Mouse (Mus musculus): ENCODE results near the gene Epgn. TPM values are rescaled to one million over a fixed set of nuclear protein-coding genes. Genes with fewer than 3 reads are reported as not detected.

Epgn gene
- polyA plus RNA-seq, 1 experiment from 2014 or later, result 0.25 TPM

GRCm38 (mm10) chr5:91030629-91031028, 3.4 kb downstream of the Epgn start:
- WGBS, result 95% methylated on average over 2 of the region's 2 CpGs
- no peaks in the 10 kb centered on the region for H3K36me3 ChIP-seq (ENCODE audit: control insufficient read depth, insufficient read depth, low read length)
- no peak overlapping the region for H3K27ac ChIP-seq (ENCODE audit: low read depth, low read length)

GRCm38 (mm10) chr5:91035341-91035740, 8.1 kb downstream of the Epgn start:
- Histone ChIP-seq H3K4me3 (ENCODE audit: low read depth, low read length) (no peak overlapping the region), H3K9ac (ENCODE audit: low read length) (no peak overlapping the region), H3K4me2 (ENCODE audit: low read length) (no peak overlapping the region), H3K27me3 (replicated peaks; ENCODE audit: control insufficient read depth, insufficient read depth, low read length) (no peaks in the 10 kb centered on the region), H3K4me1 (ENCODE audit: control insufficient read depth, insufficient read depth, low read length) (no peaks in the 10 kb centered on the region), H3K36me3 (ENCODE audit: control insufficient read depth, insufficient read depth, low read length) (no peaks in the 10 kb centered on the region), H3K9me3 (replicated peaks; ENCODE audit: control insufficient read depth, low read length) (no peaks in the 10 kb centered on the region), H3K27ac (ENCODE audit: low read depth, low read length) (no peak overlapping the region)
- ATAC-seq (no peak), DNase-seq (ENCODE audit: low spot score) (no peak)
- WGBS, result 89% methylated on average over 2 of the region's 2 CpGs

More at GRCm38 (mm10) chr5:91030629-91031028, 3.4 kb downstream of the Epgn start:
- H3K9ac ChIP-seq (ENCODE audit: low read length), result no peak overlapping the region
- DNase-seq (ENCODE audit: low spot score) (no peak), ATAC-seq (no peak)
- no peak overlapping the region for H3K4me3 ChIP-seq (ENCODE audit: low read depth, low read length)
- no peaks in the 10 kb centered on the region for H3K27me3 ChIP-seq (replicated peaks; ENCODE audit: control insufficient read depth, insufficient read depth, low read length)
- no peak overlapping the region for H3K4me2 ChIP-seq (ENCODE audit: low read length)
- H3K4me1 ChIP-seq (ENCODE audit: control insufficient read depth, insufficient read depth, low read length), result no peaks in the 10 kb centered on the region
- H3K9me3 ChIP-seq (replicated peaks; ENCODE audit: control insufficient read depth, low read length), result no peaks in the 10 kb centered on the region

- Histone ChIP-seq H3K9me3 (replicated peaks; ENCODE audit: control insufficient read depth, low read length) (no peaks in the 10 kb centered on the region), H3K36me3 (ENCODE audit: control insufficient read depth, insufficient read depth, low read length) (no peaks in the 10 kb centered on the region), H3K4me1 (ENCODE audit: control insufficient read depth, insufficient read depth, low read length) (no peaks in the 10 kb centered on the region), H3K4me3 (ENCODE audit: low read depth, low read length) (no peak overlapping the region), H3K9ac (ENCODE audit: low read length) (no peak overlapping the region), H3K27me3 (replicated peaks; ENCODE audit: control insufficient read depth, insufficient read depth, low read length) (no peaks in the 10 kb centered on the region), H3K4me2 (ENCODE audit: low read length) (no peak overlapping the region), H3K27ac (ENCODE audit: low read depth, low read length) (no peak overlapping the region)
- WGBS, result 86% methylated on average over 4 of the region's 4 CpGs
- DNase-seq (ENCODE audit: low spot score) (no peak), ATAC-seq (no peak)
Observed at GRCm38 (mm10) chr5:91036628-91037027, 9.4 kb downstream of the Epgn start.

- no peak overlapping the region for H3K4me3 ChIP-seq (ENCODE audit: low read depth, low read length)
- H3K27me3 ChIP-seq (replicated peaks; ENCODE audit: control insufficient read depth, insufficient read depth, low read length), result no peaks in the 10 kb centered on the region
- WGBS, result 80% methylated on average over 2 of the region's 2 CpGs
- no peak for DNase-seq (ENCODE audit: low spot score)
- no peaks in the 10 kb centered on the region for H3K36me3 ChIP-seq (ENCODE audit: control insufficient read depth, insufficient read depth, low read length)
- no peak overlapping the region for H3K4me2 ChIP-seq (ENCODE audit: low read length)
- no peaks in the 10 kb centered on the region for H3K4me1 ChIP-seq (ENCODE audit: control insufficient read depth, insufficient read depth, low read length)
- H3K9me3 ChIP-seq (replicated peaks; ENCODE audit: control insufficient read depth, low read length), result no peaks in the 10 kb centered on the region
- ATAC-seq, result no peak
- no peak overlapping the region for H3K9ac ChIP-seq (ENCODE audit: low read length)
- H3K27ac ChIP-seq (ENCODE audit: low read depth, low read length), result no peak overlapping the region
Observed at GRCm38 (mm10) chr5:91037756-91038155, 10.5 kb downstream of the Epgn start.

- H3K27me3 ChIP-seq (replicated peaks; ENCODE audit: control insufficient read depth, insufficient read depth, low read length), result no peaks in the 10 kb centered on the region
- no peaks in the 10 kb centered on the region for H3K9me3 ChIP-seq (replicated peaks; ENCODE audit: control insufficient read depth, low read length)
- H3K36me3 ChIP-seq (ENCODE audit: control insufficient read depth, insufficient read depth, low read length), result no peaks in the 10 kb centered on the region
- DNase-seq (ENCODE audit: low spot score), result no peak
- no peak overlapping the region for H3K27ac ChIP-seq (ENCODE audit: low read depth, low read length)
- ATAC-seq, result no peak
- H3K4me1 ChIP-seq (ENCODE audit: control insufficient read depth, insufficient read depth, low read length), result no peaks in the 10 kb centered on the region
- no peak overlapping the region for H3K4me3 ChIP-seq (ENCODE audit: low read depth, low read length)
- no peak overlapping the region for H3K4me2 ChIP-seq (ENCODE audit: low read length)
- 15% methylated on average over 2 of the region's 2 CpGs for WGBS
- H3K9ac ChIP-seq (ENCODE audit: low read length), result no peak overlapping the region
Observed at GRCm38 (mm10) chr5:91038547-91038946, 11.3 kb downstream of the Epgn start.

- no peak for DNase-seq (ENCODE audit: low spot score)
- WGBS, result 83% methylated on average over 2 of the region's 2 CpGs
Observed at GRCm38 (mm10) chr5:91038963-91039362, 11.7 kb downstream of the Epgn start.

GRCm38 (mm10) chr5:91047987-91048386, 20.7 kb downstream of the Epgn start:
- no peak for DNase-seq (ENCODE audit: low spot score)
- Histone ChIP-seq H3K27me3 (replicated peaks; ENCODE audit: control insufficient read depth, insufficient read depth, low read length) (no peaks in the 10 kb centered on the region), H3K36me3 (ENCODE audit: control insufficient read depth, insufficient read depth, low read length) (no peaks in the 10 kb centered on the region)

More at GRCm38 (mm10) chr5:91038963-91039362, 11.7 kb downstream of the Epgn start:
- Histone ChIP-seq H3K9ac (ENCODE audit: low read length) (no peak overlapping the region), H3K4me2 (ENCODE audit: low read length) (no peak overlapping the region), H3K4me1 (ENCODE audit: control insufficient read depth, insufficient read depth, low read length) (no peaks in the 10 kb centered on the region), H3K27me3 (replicated peaks; ENCODE audit: control insufficient read depth, insufficient read depth, low read length) (no peaks in the 10 kb centered on the region), H3K9me3 (replicated peaks; ENCODE audit: control insufficient read depth, low read length) (no peaks in the 10 kb centered on the region), H3K4me3 (ENCODE audit: low read depth, low read length) (no peak overlapping the region), H3K27ac (ENCODE audit: low read depth, low read length) (no peak overlapping the region), H3K36me3 (ENCODE audit: control insufficient read depth, insufficient read depth, low read length) (no peaks in the 10 kb centered on the region)
- no peak for ATAC-seq

GRCm38 (mm10) chr5:91048397-91048796, 21.1 kb downstream of the Epgn start:
- ATAC-seq (no peak), DNase-seq (ENCODE audit: low spot score) (no peak)
- no peak overlapping the region for H3K9ac ChIP-seq (ENCODE audit: low read length)
- H3K4me2 ChIP-seq (ENCODE audit: low read length), result no peak overlapping the region
- no peaks in the 10 kb centered on the region for H3K36me3 ChIP-seq (ENCODE audit: control insufficient read depth, insufficient read depth, low read length)
- no peaks in the 10 kb centered on the region for H3K9me3 ChIP-seq (replicated peaks; ENCODE audit: control insufficient read depth, low read length)
- no peak overlapping the region for H3K4me3 ChIP-seq (ENCODE audit: low read depth, low read length)
- no peak overlapping the region for H3K27ac ChIP-seq (ENCODE audit: low read depth, low read length)
- H3K4me1 ChIP-seq (ENCODE audit: control insufficient read depth, insufficient read depth, low read length), result no peaks in the 10 kb centered on the region
- WGBS, result 78% methylated on average over 8 of the region's 8 CpGs
- no peaks in the 10 kb centered on the region for H3K27me3 ChIP-seq (replicated peaks; ENCODE audit: control insufficient read depth, insufficient read depth, low read length)

More at GRCm38 (mm10) chr5:91047987-91048386, 20.7 kb downstream of the Epgn start:
- WGBS, result 83% methylated on average over 6 of the region's 6 CpGs
- Histone ChIP-seq H3K4me3 (ENCODE audit: low read depth, low read length) (no peak overlapping the region), H3K9me3 (replicated peaks; ENCODE audit: control insufficient read depth, low read length) (no peaks in the 10 kb centered on the region), H3K4me1 (ENCODE audit: control insufficient read depth, insufficient read depth, low read length) (no peaks in the 10 kb centered on the region), H3K9ac (ENCODE audit: low read length) (no peak overlapping the region), H3K27ac (ENCODE audit: low read depth, low read length) (no peak overlapping the region), H3K4me2 (ENCODE audit: low read length) (no peak overlapping the region)
- no peak for ATAC-seq

- DNase-seq (ENCODE audit: low spot score) (no peak), ATAC-seq (peak; percentile 32)
- H3K4me3 ChIP-seq (ENCODE audit: low read depth, low read length), result no peak overlapping the region
- WGBS, result 78% methylated on average over 4 of the region's 4 CpGs
- no peak overlapping the region for H3K27ac ChIP-seq (ENCODE audit: low read depth, low read length)
- H3K4me2 ChIP-seq (ENCODE audit: low read length), result no peak overlapping the region
- peaks cover 2% of the 10 kb centered on the region; the same call in 1 of the 2 replicates for H3K4me1 ChIP-seq (ENCODE audit: control insufficient read depth, insufficient read depth, low read length)
- H3K9ac ChIP-seq (ENCODE audit: low read length), result no peak overlapping the region
- H3K9me3 ChIP-seq (replicated peaks; ENCODE audit: control insufficient read depth, low read length), result no peaks in the 10 kb centered on the region
- H3K27me3 ChIP-seq (replicated peaks; ENCODE audit: control insufficient read depth, insufficient read depth, low read length), result peaks cover 11% of the 10 kb centered on the region
- no peaks in the 10 kb centered on the region for H3K36me3 ChIP-seq (ENCODE audit: control insufficient read depth, insufficient read depth, low read length)
Observed at GRCm38 (mm10) chr5:91072340-91072739, 45.1 kb downstream of the Epgn start.

Measured in forebrain, embryonic 14.5 days (tissue).